ENCODE assay signal across 19 mouse cellular contexts in genomic region chr7:119960546-119960945, GRCm38 (mm10).
DNase-seq lines count a peak whose midpoint lies in the region; ATAC-seq and TF ChIP-seq lines count a peak whose summit lies in the region.
"Had no signal": no experiment of that assay in that cellular context is flagged by ENCODE, and none has a peak within 500 bp of the region (broad histone marks: within the 10 kb centered on the region; RNA-seq: fewer than 3 reads in every experiment).

No protein-coding gene starts in this region.

- ATAC-seq in activated CD4-positive, CD25-positive, alpha-beta regulatory T cell, adult 4 months, result no peak
- ATAC-seq: forebrain, embryonic 16.5 days; inflammation-experienced regulatory T-cells, adult 6 months had no signal

- no peak for DNase-seq in gastrocnemius, adult 2 months
- DNase-seq in gastrocnemius, postnatal 25 days, result no peak
- peak; percentile 20 to 30 for DNase-seq in lung, adult 18-20 months
- no peak for DNase-seq in lung, postnatal 10 days
- peak; percentile 82 for DNase-seq in adipocyte (ENCODE audit: low spot score)
- no peak for DNase-seq in spleen, adult 18-20 months
- DNase-seq: cerebellum, adult 11-12 months; liver; right cerebral cortex, postnatal 14 days had no signal

- no peak overlapping the region for H3K4me3 ChIP-seq in gastrocnemius, adult 2 months
- H3K4me3 ChIP-seq: embryonic facial prominence, embryonic 10.5 days; forebrain, embryonic 10.5 days; left cerebral cortex, adult 2 months; limb, embryonic 10.5 days; lung, embryonic 15.5 days had no signal

- TF ChIP-seq CTCF in gastrocnemius, adult 2 months (IDR thresholded peaks at IDR 0.05), result no peak

- H3K27ac ChIP-seq in gastrocnemius, adult 2 months, result peak overlapping the region; percentile 70
- H3K27ac ChIP-seq: embryonic facial prominence, embryonic 10.5 days; forebrain, embryonic 10.5 days; hindbrain, embryonic 14.5 days; kidney, postnatal 0 days; left cerebral cortex, adult 2 months; limb, embryonic 10.5 days; lung, embryonic 15.5 days had no signal

- intact Hi-C loops in gastrocnemius, adult 2 months (cut with DNase I), result loop anchor here (10.0 kb wide), 1 partner anchor 96 kb away; no protein-coding TSS in a partner anchor

Comparison
In these comparisons a context has a peak if more than half of its experiments do, and no peak if none do; other contexts are left out.
1. DNase-seq: peak in lung, adult 18-20 months (2 of 2) and adipocyte (single experiment); none in gastrocnemius, adult 2 months (single experiment), gastrocnemius, postnatal 25 days (single experiment), lung, postnatal 10 days (single experiment) and spleen, adult 18-20 months (0 of 2).